Mouse (Mus musculus): Measurements from ENCODE around the gene Prkcd.

- TF ChIP-seq CTCF (IDR thresholded peaks at IDR 0.05; ENCODE audit: low read depth, low read length) = no peak
- TF ChIP-seq POLR2A (IDR thresholded peaks at IDR 0.05; ENCODE audit: borderline replicate concordance, low read depth, low read length) = no peak
These were observed 15.7 kb upstream of the Prkcd start for GRCm38 (mm10) chr14:30641748-30642147.
